Mouse (Mus musculus) hindbrain, embryonic 12.5 days (tissue): ENCODE data around the gene Atrip. TPM values are rescaled to one million over a fixed set of nuclear protein-coding genes. Genes with fewer than 3 reads are reported as not detected.

Experiments used
- ATAC-seq: fragments of 200-750 bp; cut with Nextera tagmentation; 2 replicates; pipeline ENCODE4 v1.8.0; 2017; ENCODE audit warnings: moderate TSS enrichment; ENCODE audit not compliant: low FRiP score
- H3K27ac ChIP-seq: fragments of 300-500 bp; sonication (generic); 2 replicates; pipeline ENCODE4 v1.5.1; 2016; ENCODE audit warnings: mild to moderate bottlenecking
- H3K27me3 ChIP-seq: fragments of 300-500 bp; sonication (generic); 2 replicates; pipeline ENCODE4 v1.6.1; 2016; ENCODE audit warnings: mild to moderate bottlenecking
- H3K36me3 ChIP-seq: fragments of 300-500 bp; sonication (generic); 2 replicates; pipeline ENCODE4 v1.6.1; 2016; ENCODE audit warnings: mild to moderate bottlenecking
- H3K4me1 ChIP-seq: fragments of 300-500 bp; sonication (generic); 2 replicates; pipeline ENCODE4 v1.6.1; 2016
- H3K4me2 ChIP-seq: fragments of 300-500 bp; sonication (generic); replicated peaks from 2 replicates; pipeline ENCODE4 v1.6.1; 2016; ENCODE audit warnings: mild to moderate bottlenecking
- H3K4me3 ChIP-seq: fragments of 300-500 bp; sonication (generic); 2 replicates; pipeline ENCODE4 v1.5.1; 2016; ENCODE audit warnings: mild to moderate bottlenecking
- H3K9ac ChIP-seq: fragments of 300-500 bp; sonication (generic); 2 replicates; pipeline ENCODE4 v1.6.1; 2016; ENCODE audit warnings: mild to moderate bottlenecking, moderate library complexity
- H3K9me3 ChIP-seq: fragments of 300-500 bp; sonication (generic); replicated peaks from 2 replicates; pipeline ENCODE4 v1.6.1; 2016; ENCODE audit warnings: mild to moderate bottlenecking
- WGBS: fragments of 180-500 bp; shearing (Covaris S2); methylation state at CpG from one replicate; pipeline ENCODE4 v1.1.7; 2016; 5-methylcytosine and 5-hydroxymethylcytosine counted together
- polyA plus RNA-seq: library from polyadenylated mRNA; unstranded; fragments of >200 nt; fragmentation: Nextera tagmentation; extraction: Ambion mirVana; gene quantifications from 2 replicates; pipeline ENCODE4 v1.2.1, GENCODE M21; 2016

Atrip gene
- polyA plus RNA-seq, 1 experiment from 2014 or later, result 29.3 TPM

- ATAC-seq, result no peak
- no peak overlapping the region for H3K4me3 ChIP-seq
- H3K4me1 ChIP-seq, result no peaks in the 10 kb centered on the region
- no peak overlapping the region for H3K4me2 ChIP-seq
- H3K36me3 ChIP-seq, result peaks cover 100% of the 10 kb centered on the region
- H3K9me3 ChIP-seq, result no peaks in the 10 kb centered on the region
- no peak overlapping the region for H3K9ac ChIP-seq
- H3K27ac ChIP-seq, result no peak overlapping the region
- H3K27me3 ChIP-seq, result no peaks in the 10 kb centered on the region
- WGBS, result 91% methylated on average over 11 of the region's 11 CpGs
Measured at GRCm38 (mm10) chr9:109110240-109110639, 36.3 kb upstream of the Atrip start.

GRCm38 (mm10) chr9:109107341-109107740 lies 33.4 kb upstream of the Atrip start:
- 78% methylated on average over 5 of the region's 6 CpGs for WGBS
- no peaks in the 10 kb centered on the region for H3K27me3 ChIP-seq
- H3K4me3 ChIP-seq, result no peak overlapping the region
- H3K27ac ChIP-seq, result no peak overlapping the region
- H3K36me3 ChIP-seq, result peaks cover 97% of the 10 kb centered on the region
- no peak overlapping the region for H3K9ac ChIP-seq
- H3K4me2 ChIP-seq, result no peak overlapping the region
- no peak for ATAC-seq
- no peaks in the 10 kb centered on the region for H3K9me3 ChIP-seq
- no peaks in the 10 kb centered on the region for H3K4me1 ChIP-seq

GRCm38 (mm10) chr9:109105648-109106047 lies 31.7 kb upstream of the Atrip start:
- Histone ChIP-seq H3K27me3 (no peaks in the 10 kb centered on the region), H3K4me3 (no peak overlapping the region), H3K9me3 (no peaks in the 10 kb centered on the region), H3K4me2 (no peak overlapping the region), H3K36me3 (peaks cover 96% of the 10 kb centered on the region), H3K27ac (no peak overlapping the region), H3K9ac (no peak overlapping the region), H3K4me1 (no peaks in the 10 kb centered on the region)
- ATAC-seq, result no peak
- 97% methylated on average over 12 of the region's 12 CpGs for WGBS

- Histone ChIP-seq H3K27me3 (no peaks in the 10 kb centered on the region), H3K4me3 (no peak overlapping the region), H3K9ac (no peak overlapping the region), H3K4me1 (peaks cover 4% of the 10 kb centered on the region; the same call in 1 of the 2 replicates), H3K36me3 (peaks cover 96% of the 10 kb centered on the region), H3K9me3 (no peaks in the 10 kb centered on the region), H3K4me2 (no peak overlapping the region), H3K27ac (no peak overlapping the region)
- 84% methylated on average over 12 of the region's 12 CpGs for WGBS
- ATAC-seq, result no peak
Measured at GRCm38 (mm10) chr9:109105011-109105410, 31.1 kb upstream of the Atrip start.

- no peak overlapping the region for H3K4me2 ChIP-seq
- no peaks in the 10 kb centered on the region for H3K27me3 ChIP-seq
- no peak overlapping the region for H3K4me3 ChIP-seq
- H3K4me1 ChIP-seq, result peaks cover 11% of the 10 kb centered on the region
- no peak for ATAC-seq
- no peak overlapping the region for H3K9ac ChIP-seq
- no peak overlapping the region for H3K27ac ChIP-seq
- peaks cover 96% of the 10 kb centered on the region for H3K36me3 ChIP-seq
- WGBS, result 86% methylated on average over 9 of the region's 9 CpGs
- H3K9me3 ChIP-seq, result no peaks in the 10 kb centered on the region
Measured at GRCm38 (mm10) chr9:109104083-109104482, 30.2 kb upstream of the Atrip start.

GRCm38 (mm10) chr9:109103250-109103649 lies 29.3 kb upstream of the Atrip start:
- Histone ChIP-seq H3K9ac (no peak overlapping the region), H3K36me3 (peaks cover 90% of the 10 kb centered on the region), H3K27ac (no peak overlapping the region), H3K4me2 (no peak overlapping the region), H3K27me3 (no peaks in the 10 kb centered on the region), H3K9me3 (no peaks in the 10 kb centered on the region), H3K4me3 (no peak overlapping the region), H3K4me1 (peaks cover 19% of the 10 kb centered on the region)
- 86% methylated on average over 7 of the region's 7 CpGs for WGBS
- ATAC-seq, result no peak

GRCm38 (mm10) chr9:109102541-109102940 lies 28.6 kb upstream of the Atrip start:
- peaks cover 27% of the 10 kb centered on the region for H3K4me1 ChIP-seq

GRCm38 (mm10) chr9:109101933-109102445 lies 28.1 kb upstream of the Atrip start:
- Histone ChIP-seq H3K27ac (no peak overlapping the region), H3K4me1 (peaks cover 32% of the 10 kb centered on the region), H3K9me3 (no peaks in the 10 kb centered on the region), H3K27me3 (no peaks in the 10 kb centered on the region), H3K36me3 (peaks cover 77% of the 10 kb centered on the region), H3K9ac (no peak overlapping the region), H3K4me3 (no peak overlapping the region), H3K4me2 (no peak overlapping the region)
- WGBS, result 94% methylated on average over 5 of the region's 5 CpGs
- ATAC-seq, result no peak

More at GRCm38 (mm10) chr9:109102541-109102940, 28.6 kb upstream of the Atrip start:
- WGBS, result 95% methylated on average over 3 of the region's 3 CpGs
- ATAC-seq, result no peak
- Histone ChIP-seq H3K9ac (no peak overlapping the region), H3K27ac (no peak overlapping the region), H3K4me2 (no peak overlapping the region), H3K9me3 (no peaks in the 10 kb centered on the region), H3K27me3 (no peaks in the 10 kb centered on the region), H3K36me3 (peaks cover 83% of the 10 kb centered on the region), H3K4me3 (no peak overlapping the region)

GRCm38 (mm10) chr9:109100307-109100928 lies 26.5 kb upstream of the Atrip start:
- H3K27me3 ChIP-seq, result no peaks in the 10 kb centered on the region
- H3K27ac ChIP-seq, result no peak overlapping the region
- no peak overlapping the region for H3K4me3 ChIP-seq
- peaks cover 39% of the 10 kb centered on the region for H3K4me1 ChIP-seq
- H3K36me3 ChIP-seq, result peaks cover 62% of the 10 kb centered on the region
- H3K9me3 ChIP-seq, result no peaks in the 10 kb centered on the region
- H3K4me2 ChIP-seq, result no peak overlapping the region
- H3K9ac ChIP-seq, result no peak overlapping the region
- WGBS, result 90% methylated on average over 20 of the region's 20 CpGs
- ATAC-seq, result no peak

GRCm38 (mm10) chr9:109098969-109099368 lies 25.0 kb upstream of the Atrip start:
- Histone ChIP-seq H3K36me3 (peaks cover 47% of the 10 kb centered on the region), H3K4me1 (peaks cover 49% of the 10 kb centered on the region), H3K27me3 (no peaks in the 10 kb centered on the region), H3K4me2 (peak overlapping the region; percentile 94), H3K27ac (peak overlapping the region; percentile 98; the same call in 1 of the 2 replicates), H3K4me3 (peak overlapping the region; percentile 46), H3K9ac (peak overlapping the region; percentile 83), H3K9me3 (no peaks in the 10 kb centered on the region)
- WGBS, result 53% methylated on average over 6 of the region's 6 CpGs
- no peak for ATAC-seq

GRCm38 (mm10) chr9:109098366-109098765 lies 24.4 kb upstream of the Atrip start:
- Histone ChIP-seq H3K27me3 (no peaks in the 10 kb centered on the region), H3K27ac (peak overlapping the region; percentile 98; the same call in 1 of the 2 replicates), H3K9ac (peak overlapping the region; percentile 83), H3K4me3 (peak overlapping the region; percentile 46), H3K9me3 (no peaks in the 10 kb centered on the region), H3K4me2 (peak overlapping the region; percentile 94), H3K4me1 (peaks cover 55% of the 10 kb centered on the region), H3K36me3 (peaks cover 43% of the 10 kb centered on the region)
- no peak for ATAC-seq
- 86% methylated on average over 8 of the region's 8 CpGs for WGBS

- H3K4me3 ChIP-seq, result peak overlapping the region; percentile 46
- peak overlapping the region; percentile 94 for H3K4me2 ChIP-seq
- ATAC-seq, result no peak
- WGBS, result 55% methylated on average over 5 of the region's 5 CpGs
- peak overlapping the region; percentile 98 for H3K27ac ChIP-seq
- H3K36me3 ChIP-seq, result peaks cover 38% of the 10 kb centered on the region
- no peaks in the 10 kb centered on the region for H3K27me3 ChIP-seq
- peaks cover 58% of the 10 kb centered on the region for H3K4me1 ChIP-seq
- peak overlapping the region; percentile 83 for H3K9ac ChIP-seq
- H3K9me3 ChIP-seq, result no peaks in the 10 kb centered on the region
Measured at GRCm38 (mm10) chr9:109097831-109098230, 23.9 kb upstream of the Atrip start.

- Histone ChIP-seq H3K4me3 (peak overlapping the region; percentile 46), H3K4me1 (peaks cover 58% of the 10 kb centered on the region), H3K9me3 (no peaks in the 10 kb centered on the region), H3K4me2 (peak overlapping the region; percentile 94), H3K9ac (peak overlapping the region; percentile 83), H3K27me3 (no peaks in the 10 kb centered on the region), H3K27ac (peak overlapping the region; percentile 98), H3K36me3 (peaks cover 36% of the 10 kb centered on the region)
- 13% methylated on average over 6 of the region's 6 CpGs for WGBS
- no peak for ATAC-seq
Measured at GRCm38 (mm10) chr9:109097291-109097690, 23.4 kb upstream of the Atrip start.
